Mouse (Mus musculus) left cerebral cortex, postnatal 10 days (tissue): ENCODE results near the gene Prr19. TPM values are rescaled to one million over a fixed set of nuclear protein-coding genes. Genes with fewer than 3 reads are reported as not detected.
A peak's percentile ranks its signal among the peaks of the same experiment; 100 is the strongest.

ENCODE experiments used
- DNase-seq, 2 experiments: peaks; one replicate each; pipeline ENCODE4 v3.0.0; 2021 to 2022; ENCODE audit warnings: low spot score in 2 of 2, mixed read lengths in 1 of 2; ENCODE audit errors: extremely low spot score in 1 of 2
- intact Hi-C: fragments of 180-260 bp; cut with DNase I; formaldehyde crosslinking; loops from one replicate; pipeline ENCODE4 v1.15.1; 2025
- total RNA-seq, 2 experiments: library from RNA; stranded (reverse); gene quantifications; 2 replicates each; pipeline ENCODE4 v1.2.3; 2021

Prr19 gene
- total RNA-seq, 2 experiments from 2014 or later: 0.28 TPM; not detected in 1

DNA sequence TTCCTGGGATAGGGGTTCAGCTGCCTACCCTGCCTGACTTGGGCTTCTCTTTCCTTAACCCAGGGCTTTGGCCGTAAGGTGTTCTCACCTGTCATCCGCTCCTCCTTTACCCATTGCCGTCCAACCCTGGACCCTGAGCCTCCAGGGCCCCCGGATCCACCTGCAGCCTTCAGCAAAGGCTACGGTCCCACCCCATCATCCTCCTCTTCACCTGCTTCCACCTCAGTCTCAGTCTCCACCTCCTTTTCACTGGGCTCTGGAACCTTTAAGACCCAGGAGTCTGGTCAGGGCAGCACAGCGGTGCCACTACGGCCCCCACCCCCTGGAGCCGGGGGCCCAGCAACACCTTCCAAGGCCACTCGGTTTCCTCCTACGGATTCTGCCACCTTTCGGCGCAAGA is 13.2 kb upstream of the Prr19 start:
- intact Hi-C loops: no loop called here
- DNase-seq: peak in 1 of 2 experiments; percentile 20

- intact Hi-C loops: no loop called here
Observed at GRCm38 (mm10) chr7:25288721-25289120, 12.5 kb upstream of the Prr19 start.

DNA sequence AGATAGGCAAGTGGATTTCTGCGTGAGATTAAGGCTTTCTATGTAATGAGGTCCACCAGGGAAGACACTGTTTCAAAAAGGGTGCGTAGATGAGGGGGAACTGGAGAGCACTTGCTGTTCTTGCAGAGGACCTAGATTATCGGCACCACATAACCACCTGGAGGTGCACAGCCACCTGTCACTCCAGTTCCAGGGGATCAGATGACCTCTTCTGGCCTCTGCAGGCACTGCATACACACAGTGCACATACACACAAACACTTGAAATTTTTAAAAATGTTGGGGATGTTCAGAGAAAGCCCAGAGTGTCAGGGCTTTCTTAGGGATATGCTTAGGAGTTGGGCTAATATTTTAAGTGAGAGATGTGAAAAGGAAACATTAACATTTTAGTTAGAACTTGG is 11.3 kb upstream of the Prr19 start:
- no peak for DNase-seq
- intact Hi-C loops: no loop called here

More at GRCm38 (mm10) chr7:25288721-25289120, 12.5 kb upstream of the Prr19 start:
- no peak for DNase-seq

- intact Hi-C loops: no loop called here
- no peak for DNase-seq
Observed at GRCm38 (mm10) chr7:25290463-25290862, 10.7 kb upstream of the Prr19 start.

GRCm38 (mm10) chr7:25290911-25291310 is 10.3 kb upstream of the Prr19 start:
- intact Hi-C loops: no loop called here
- peak in 1 of 2 experiments; percentile 78 for DNase-seq

GRCm38 (mm10) chr7:25292107-25292506 is 9.1 kb upstream of the Prr19 start:
- peak in 1 of 2 experiments; percentile 55 for DNase-seq
- intact Hi-C loops: no loop called here

- DNase-seq: no peak
- intact Hi-C loops: no loop called here
Observed at GRCm38 (mm10) chr7:25293191-25293739, 7.9 kb upstream of the Prr19 start.

GRCm38 (mm10) chr7:25294495-25294894 is 6.7 kb upstream of the Prr19 start:
- DNase-seq: no peak
- intact Hi-C loops: no loop called here

DNA sequence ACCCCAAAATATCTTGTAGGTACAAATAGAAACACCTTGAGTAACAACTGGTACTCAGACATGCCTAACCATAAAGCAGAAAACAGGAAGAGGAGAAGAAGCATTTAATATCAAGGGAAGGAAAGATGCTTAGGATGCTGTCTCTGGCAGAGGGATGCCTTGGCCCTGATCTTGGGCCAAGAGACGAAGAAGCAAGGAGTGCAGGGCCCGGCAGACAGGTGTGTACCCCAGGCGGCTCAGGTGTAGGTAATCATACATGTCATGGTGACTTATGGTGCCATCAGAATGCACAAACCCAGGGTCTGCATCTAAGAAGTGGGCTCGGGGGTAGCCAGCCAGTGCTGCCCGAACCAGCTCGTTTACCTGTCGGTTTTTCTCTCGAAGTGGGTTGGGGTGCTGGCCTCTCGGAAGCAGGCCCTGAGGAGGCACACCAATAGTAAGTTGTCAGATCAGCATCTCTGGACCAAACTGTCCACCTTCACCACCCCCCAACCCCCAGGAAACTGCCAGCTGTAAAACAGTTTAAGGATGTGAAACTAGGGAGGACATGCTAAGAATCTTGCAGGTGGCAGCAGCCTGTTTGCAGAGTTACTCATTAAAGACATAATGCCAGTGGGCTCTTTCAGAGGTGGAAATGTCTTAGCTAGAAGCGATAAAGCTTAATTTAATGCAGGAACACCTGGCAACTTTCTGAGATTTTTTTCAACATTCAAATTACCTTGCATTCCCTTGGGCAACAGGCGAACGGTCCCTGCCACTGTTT is 6.1 kb upstream of the Prr19 start:
- no peak for DNase-seq
- intact Hi-C loops: no loop called here

- no peak for DNase-seq
- intact Hi-C loops: no loop called here
Observed at GRCm38 (mm10) chr7:25296945-25297453, 4.2 kb upstream of the Prr19 start.

- intact Hi-C loops: no loop called here
- DNase-seq: peak; percentile 86 to 90
Observed at GRCm38 (mm10) chr7:25297454-25298325, 3.5 kb upstream of the Prr19 start, which contains the start of gene Pafah1b3. Gene Pafah1b3 (minus strand): TSS chr7:25297986.

- no peak for DNase-seq
- intact Hi-C loops: no loop called here
Observed at GRCm38 (mm10) chr7:25303003-25303684, 1.9 kb downstream of the Prr19 start.

GRCm38 (mm10) chr7:25303685-25304006 is 2.4 kb downstream of the Prr19 start:
- intact Hi-C loops: no loop called here

DNA sequence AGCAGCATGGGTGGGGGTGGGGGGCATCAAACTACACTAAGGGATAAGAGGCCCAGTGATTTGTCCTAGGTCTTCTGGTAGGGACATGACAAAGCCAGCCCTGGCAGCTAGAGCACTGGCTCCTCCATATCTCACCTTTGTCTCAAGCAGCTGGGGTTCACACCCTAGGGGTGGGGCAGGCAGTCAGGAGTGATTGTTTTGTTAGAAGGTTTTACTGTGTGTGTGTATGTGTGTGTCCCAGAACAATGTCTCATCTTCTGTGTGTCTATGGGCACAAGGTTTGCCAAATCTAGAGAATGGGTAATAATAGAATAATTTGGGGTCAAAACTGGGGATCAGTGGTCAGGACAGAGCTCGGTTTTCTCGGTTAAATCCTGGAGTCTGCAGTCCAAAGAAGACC is 4.3 kb downstream of the Prr19 start:
- DNase-seq: no peak
- intact Hi-C loops: no loop called here

More at GRCm38 (mm10) chr7:25303685-25304006, 2.4 kb downstream of the Prr19 start:
- peak in 1 of 2 experiments; percentile 16 for DNase-seq

DNA sequence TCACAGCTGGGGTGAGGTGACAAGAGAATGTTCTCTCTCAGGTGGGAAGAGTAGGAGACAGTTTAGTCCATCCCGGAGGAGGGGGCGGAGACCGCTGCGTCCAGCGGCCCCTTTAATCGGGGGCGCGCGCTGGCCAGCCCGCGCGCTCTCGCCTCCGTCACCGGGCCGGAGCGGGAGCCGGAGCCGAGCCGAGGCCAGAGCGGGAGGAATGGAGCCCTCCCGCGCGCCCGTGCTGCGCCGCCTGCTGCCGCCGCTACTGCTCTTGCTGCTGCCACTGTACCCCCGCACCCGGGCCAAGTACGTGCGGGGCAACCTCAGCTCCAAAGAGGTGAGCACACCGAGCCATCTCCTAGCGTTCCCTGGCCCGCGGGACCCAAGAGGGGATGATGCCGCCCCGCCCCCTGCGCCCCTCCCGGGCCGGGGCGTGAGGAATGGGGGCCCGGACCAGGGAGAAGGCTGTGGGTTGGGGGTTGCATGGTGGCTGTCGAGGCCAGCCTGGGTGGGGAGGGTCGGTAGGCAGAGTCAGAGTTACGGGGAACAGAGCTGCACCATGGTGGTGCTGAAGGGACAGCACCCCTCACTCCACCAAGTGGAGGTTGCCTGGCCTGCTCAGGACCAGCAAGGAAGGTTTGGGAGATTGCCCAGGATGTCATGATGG is 4.9 kb downstream of the Prr19 start, which contains the start of gene Tmem145:
Tmem145 (plus strand) TSS at position 151 of the 658 bp plus-strand sequence.
- DNase-seq: peak in 1 of 2 experiments; percentile 67
- intact Hi-C loops: no loop called here

GRCm38 (mm10) chr7:25306614-25306996 is 5.4 kb downstream of the Prr19 start:
- intact Hi-C loops: no loop called here
- DNase-seq: no peak

- intact Hi-C loops: no loop called here
- DNase-seq: no peak
Observed at GRCm38 (mm10) chr7:25308702-25309318, 7.6 kb downstream of the Prr19 start.

- intact Hi-C loops: no loop called here
Observed at GRCm38 (mm10) chr7:25309425-25309824, 8.2 kb downstream of the Prr19 start.

More at GRCm38 (mm10) chr7:25309425-25309824, 8.2 kb downstream of the Prr19 start:
- no peak for DNase-seq
